Mouse (Mus musculus): Measurements from ENCODE around the gene Arap1. TPM values are rescaled to one million over a fixed set of nuclear protein-coding genes. Genes with fewer than 3 reads are reported as not detected.
A peak's percentile ranks its signal among the peaks of the same experiment; 100 is the strongest.

Arap1 gene
- polyA plus RNA-seq, 1 experiment, result 24.7 TPM

DNA sequence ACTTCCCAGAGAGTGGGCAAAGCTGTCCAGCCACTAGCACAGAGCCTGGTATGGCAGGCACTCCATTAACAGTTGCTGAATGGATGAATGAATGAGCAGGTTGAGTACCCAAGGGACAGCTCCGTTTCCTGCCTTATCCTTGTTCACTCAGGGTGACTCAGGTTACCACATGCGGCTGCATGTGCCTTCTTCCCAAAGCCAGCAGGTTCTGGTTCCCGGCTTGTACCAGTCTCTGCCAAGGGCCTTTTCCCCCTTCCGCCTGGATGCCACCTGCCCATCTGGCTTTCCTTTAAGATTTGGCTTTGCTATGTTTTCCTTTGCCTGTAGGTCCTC is 17.1 kb upstream of the Arap1 start:
- Histone ChIP-seq H3K36me3 (ENCODE audit: control insufficient read depth, insufficient read depth) (no peaks in the 10 kb centered on the region), H3K4me3 (no peak overlapping the region), H3K79me2 (ENCODE audit: control insufficient read depth, insufficient read depth) (no peaks in the 10 kb centered on the region), H3K4me2 (ENCODE audit: low read depth) (peak overlapping the region; percentile 74), H3K27me3 (ENCODE audit: control insufficient read depth, insufficient read depth, insufficient read length) (no peaks in the 10 kb centered on the region), H3ac (ENCODE audit: control insufficient read depth, insufficient read length) (no peak overlapping the region)
- peak in 1 of 3 experiments; percentile 17 for TF ChIP-seq MYOG (IDR thresholded peaks at IDR 0.05; ENCODE audit: control insufficient read depth in 1 of 3, insufficient read depth in 1 of 3, insufficient read length in 2 of 3, low read depth in 2 of 3)
- no peak for TF ChIP-seq E2F4 (IDR thresholded peaks at IDR 0.05; ENCODE audit: insufficient read depth)
- TF ChIP-seq MYOD1 (IDR thresholded peaks at IDR 0.05; ENCODE audit: control insufficient read depth in 1 of 3, insufficient read length in 2 of 3, low read depth in 2 of 3), result peak in 2 of 3 experiments; percentile 2 to 6

DNA sequence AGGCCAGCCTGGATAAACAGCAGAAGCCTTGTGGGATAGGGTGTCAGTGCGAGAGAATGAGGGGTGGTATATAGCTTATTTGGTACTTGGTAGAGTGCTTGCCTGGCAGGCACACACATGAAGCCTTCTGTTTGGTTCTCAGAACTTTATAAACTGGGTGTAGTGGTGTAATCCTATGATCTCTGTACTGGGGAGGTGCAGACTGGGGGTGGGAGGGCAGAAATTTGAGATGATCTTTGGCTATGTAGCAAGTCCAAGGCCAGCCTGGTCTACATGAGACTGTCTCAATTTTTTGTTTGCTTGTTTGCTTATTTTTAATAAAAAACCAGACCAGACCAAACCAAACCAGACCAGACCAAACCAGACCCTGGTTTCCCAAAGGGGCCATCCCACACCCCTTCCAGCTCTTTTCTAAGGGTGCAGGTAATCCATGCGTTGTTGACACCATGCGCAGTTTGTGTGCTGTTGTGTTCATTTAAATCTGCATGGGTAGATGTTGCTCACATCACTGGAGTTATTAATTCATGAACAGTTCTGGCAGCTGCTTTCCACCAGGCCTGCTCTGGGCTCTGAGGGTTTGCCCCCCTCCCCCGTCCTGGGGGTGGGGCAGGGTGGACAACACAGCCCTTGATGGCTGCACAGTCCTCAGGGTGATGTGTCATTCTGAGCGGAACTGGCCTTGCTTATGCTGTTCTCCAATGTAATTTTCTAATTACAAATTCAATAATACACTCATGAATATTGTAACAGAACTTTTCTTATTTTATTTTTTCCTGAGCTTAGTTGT is 15.6 kb upstream of the Arap1 start:
- no peaks in the 10 kb centered on the region for H3K36me3 ChIP-seq (ENCODE audit: control insufficient read depth, insufficient read depth)
- TF ChIP-seq USF1 (IDR thresholded peaks at IDR 0.05; ENCODE audit: low read depth), result no peak
- TF ChIP-seq POLR2A (IDR thresholded peaks at IDR 0.05; ENCODE audit: insufficient read length, low read depth), result no peak
- no peak for TF ChIP-seq MAX (IDR thresholded peaks at IDR 0.05; ENCODE audit: low read depth)
- TF ChIP-seq CEBPB (IDR thresholded peaks at IDR 0.05; ENCODE audit: insufficient read depth, poor library complexity, severe bottlenecking), result no peak
- TF ChIP-seq MYOG (IDR thresholded peaks at IDR 0.05; ENCODE audit: control insufficient read depth in 1 of 3, insufficient read depth in 1 of 3, insufficient read length in 2 of 3, low read depth in 2 of 3), result peak in 1 of 3 experiments; percentile 31
- no peak for TF ChIP-seq E2F4 (IDR thresholded peaks at IDR 0.05; ENCODE audit: insufficient read depth)
- TF ChIP-seq REST (IDR thresholded peaks at IDR 0.05; ENCODE audit: insufficient read depth, insufficient read length), result no peak
- peak in 1 of 3 experiments; percentile 44 for TF ChIP-seq MYOD1 (IDR thresholded peaks at IDR 0.05; ENCODE audit: control insufficient read depth in 1 of 3, insufficient read length in 2 of 3, low read depth in 2 of 3)
- no peak for TF ChIP-seq TCF12 (IDR thresholded peaks at IDR 0.05; ENCODE audit: insufficient read depth, poor library complexity, severe bottlenecking)
- no peak for TF ChIP-seq TCF3 (IDR thresholded peaks at IDR 0.05; ENCODE audit: insufficient read length, low read depth)
- no peak for TF ChIP-seq POLR2AphosphoS2 (IDR thresholded peaks at IDR 0.05; ENCODE audit: insufficient read length, low read depth)
- TF ChIP-seq SRF (IDR thresholded peaks at IDR 0.05; ENCODE audit: control insufficient read depth, insufficient read length, low read depth), result no peak

DNA sequence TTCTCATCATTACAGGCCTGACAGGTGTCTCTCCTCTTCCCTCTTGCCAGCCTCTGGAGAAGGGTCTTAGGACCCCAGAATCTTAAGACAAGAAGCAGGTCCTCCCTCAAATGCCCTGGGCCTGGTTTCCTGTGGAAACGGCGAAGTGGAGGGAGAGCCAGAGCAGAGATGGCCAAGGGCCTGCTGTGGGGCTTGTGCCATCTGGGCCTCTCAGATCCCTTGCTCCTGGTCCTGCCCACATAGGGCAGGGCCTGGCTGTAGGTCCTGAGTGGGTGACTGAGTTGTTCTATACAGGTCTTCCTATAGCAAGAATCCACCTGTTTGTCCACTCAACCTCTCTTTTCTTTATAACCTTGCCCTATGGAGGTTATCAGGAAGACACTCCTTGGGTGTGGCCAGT is 12.6 kb upstream of the Arap1 start:
- no peaks in the 10 kb centered on the region for H3K79me2 ChIP-seq (ENCODE audit: control insufficient read depth, insufficient read depth)
- no peak overlapping the region for H3K4me3 ChIP-seq
- H3ac ChIP-seq (ENCODE audit: control insufficient read depth, insufficient read length), result no peak overlapping the region
- TF ChIP-seq POLR2A (IDR thresholded peaks at IDR 0.05; ENCODE audit: insufficient read length, low read depth) (no peak), MAX (IDR thresholded peaks at IDR 0.05; ENCODE audit: low read depth) (no peak), CEBPB (IDR thresholded peaks at IDR 0.05; ENCODE audit: insufficient read depth, poor library complexity, severe bottlenecking) (no peak), REST (IDR thresholded peaks at IDR 0.05; ENCODE audit: insufficient read depth, insufficient read length) (no peak), POLR2AphosphoS2 (IDR thresholded peaks at IDR 0.05; ENCODE audit: insufficient read length, low read depth) (no peak), SRF (IDR thresholded peaks at IDR 0.05; ENCODE audit: control insufficient read depth, insufficient read length, low read depth) (no peak), TCF3 (IDR thresholded peaks at IDR 0.05; ENCODE audit: insufficient read length, low read depth) (no peak), E2F4 (IDR thresholded peaks at IDR 0.05; ENCODE audit: insufficient read depth) (no peak), USF1 (IDR thresholded peaks at IDR 0.05; ENCODE audit: low read depth) (no peak), MYOD1 (IDR thresholded peaks at IDR 0.05; ENCODE audit: control insufficient read depth in 1 of 3, insufficient read length in 2 of 3, low read depth in 2 of 3) (no peak), MYOG (IDR thresholded peaks at IDR 0.05; ENCODE audit: control insufficient read depth in 1 of 3, insufficient read depth in 1 of 3, insufficient read length in 2 of 3, low read depth in 2 of 3) (no peak)
- H3K36me3 ChIP-seq (ENCODE audit: control insufficient read depth, insufficient read depth), result no peaks in the 10 kb centered on the region
- H3K4me2 ChIP-seq (ENCODE audit: low read depth), result no peak overlapping the region
- no peaks in the 10 kb centered on the region for H3K27me3 ChIP-seq (ENCODE audit: control insufficient read depth, insufficient read depth, insufficient read length)

More for the DNA sequence above, 15.6 kb upstream of the Arap1 start:
- Histone ChIP-seq H3K4me3 (no peak overlapping the region), H3K27me3 (ENCODE audit: control insufficient read depth, insufficient read depth, insufficient read length) (no peaks in the 10 kb centered on the region), H3K79me2 (ENCODE audit: control insufficient read depth, insufficient read depth) (no peaks in the 10 kb centered on the region), H3ac (ENCODE audit: control insufficient read depth, insufficient read length) (no peak overlapping the region), H3K4me2 (ENCODE audit: low read depth) (no peak overlapping the region)

DNA sequence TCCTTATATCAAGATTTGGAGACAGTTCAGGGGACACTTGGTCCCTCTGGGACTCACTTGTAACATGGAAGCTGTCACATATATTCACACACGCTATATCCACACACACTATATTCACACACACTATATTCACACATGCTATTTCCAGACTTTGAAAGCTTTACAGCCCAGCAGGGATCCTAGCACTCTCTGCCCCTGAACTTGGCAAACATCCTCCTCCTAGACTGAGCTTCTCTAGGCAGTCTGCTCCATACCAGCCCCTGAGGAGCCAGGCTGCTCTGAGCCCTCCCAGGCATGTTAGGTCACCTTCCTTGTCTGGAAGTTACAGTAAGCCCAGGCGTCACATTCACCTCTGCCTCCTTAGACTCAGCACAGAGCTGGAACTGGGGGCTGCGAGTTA is 11.2 kb upstream of the Arap1 start:
- no peak for TF ChIP-seq CEBPB (IDR thresholded peaks at IDR 0.05; ENCODE audit: insufficient read depth, poor library complexity, severe bottlenecking)
- TF ChIP-seq POLR2A (IDR thresholded peaks at IDR 0.05; ENCODE audit: insufficient read length, low read depth), result no peak
- TF ChIP-seq SRF (IDR thresholded peaks at IDR 0.05; ENCODE audit: control insufficient read depth, insufficient read length, low read depth), result no peak
- no peak for TF ChIP-seq MYOG (IDR thresholded peaks at IDR 0.05; ENCODE audit: control insufficient read depth in 1 of 3, insufficient read depth in 1 of 3, insufficient read length in 2 of 3, low read depth in 2 of 3)
- TF ChIP-seq MAX (IDR thresholded peaks at IDR 0.05; ENCODE audit: low read depth), result no peak
- no peak for TF ChIP-seq USF1 (IDR thresholded peaks at IDR 0.05; ENCODE audit: low read depth)
- no peak for TF ChIP-seq POLR2AphosphoS2 (IDR thresholded peaks at IDR 0.05; ENCODE audit: insufficient read length, low read depth)
- no peak for TF ChIP-seq TCF12 (IDR thresholded peaks at IDR 0.05; ENCODE audit: insufficient read depth, poor library complexity, severe bottlenecking)
- no peak for TF ChIP-seq MYOD1 (IDR thresholded peaks at IDR 0.05; ENCODE audit: control insufficient read depth in 1 of 3, insufficient read length in 2 of 3, low read depth in 2 of 3)
- no peak for TF ChIP-seq REST (IDR thresholded peaks at IDR 0.05; ENCODE audit: insufficient read depth, insufficient read length)
- TF ChIP-seq E2F4 (IDR thresholded peaks at IDR 0.05; ENCODE audit: insufficient read depth), result no peak
- TF ChIP-seq TCF3 (IDR thresholded peaks at IDR 0.05; ENCODE audit: insufficient read length, low read depth), result no peak

More for the DNA sequence above, 11.2 kb upstream of the Arap1 start:
- Histone ChIP-seq H3K36me3 (ENCODE audit: control insufficient read depth, insufficient read depth) (no peaks in the 10 kb centered on the region), H3ac (ENCODE audit: control insufficient read depth, insufficient read length) (no peak overlapping the region), H3K4me2 (ENCODE audit: low read depth) (no peak overlapping the region), H3K79me2 (ENCODE audit: control insufficient read depth, insufficient read depth) (no peaks in the 10 kb centered on the region), H3K4me3 (no peak overlapping the region), H3K27me3 (ENCODE audit: control insufficient read depth, insufficient read depth, insufficient read length) (no peaks in the 10 kb centered on the region)
